Mouse (Mus musculus): ENCODE results near the gene Lingo1.

DNA sequence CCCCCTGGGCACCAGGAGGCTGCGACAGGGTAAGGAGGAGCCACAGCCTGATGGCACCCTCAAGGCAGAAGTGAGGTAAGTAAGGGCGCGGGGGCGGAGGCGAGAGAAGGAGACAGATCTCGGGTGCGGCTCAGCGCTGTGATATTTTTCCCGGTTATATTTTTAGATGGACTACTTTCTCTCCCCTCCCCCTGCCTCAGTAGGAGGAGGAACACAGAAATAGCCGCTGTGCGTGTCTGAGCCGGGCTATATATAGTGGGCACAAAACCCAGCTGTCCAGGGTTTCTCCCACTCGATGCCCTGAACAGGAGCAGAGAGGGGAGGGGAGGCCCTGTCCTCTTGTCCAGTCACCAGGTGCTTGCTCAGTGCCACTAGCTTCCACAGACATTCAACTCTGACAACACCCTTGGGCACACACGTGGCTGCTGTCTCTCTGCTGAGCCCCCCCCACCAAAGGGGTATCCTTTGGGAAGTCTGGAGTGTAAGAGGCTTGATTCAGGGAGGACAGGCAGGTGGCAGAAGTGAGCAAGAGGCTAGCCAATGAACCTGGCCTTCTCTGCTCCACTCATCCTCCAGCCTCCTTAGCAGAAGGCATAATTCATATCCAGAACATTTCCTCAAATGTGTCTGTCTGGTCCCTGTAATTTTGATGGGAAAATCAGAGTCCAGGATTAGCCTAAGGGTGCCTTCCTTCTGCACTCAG lies 83.5 kb downstream of the Lingo1 start:
- TF ChIP-seq CTCF (IDR thresholded peaks at IDR 0.05; ENCODE audit: low read depth, low read length) (no peak), TAL1 (conservative IDR thresholded peaks at IDR 0.05; ENCODE audit: low read depth, low read length) (no peak), GATA1 (IDR thresholded peaks at IDR 0.05; ENCODE audit: borderline replicate concordance, low read length) (no peak), POLR2AphosphoS5 (IDR thresholded peaks at IDR 0.05; ENCODE audit: insufficient replicate concordance, low read depth, low read length) (no peak)

All from G1E (cell line).